Mouse (Mus musculus) erythroblast, embryonic 14.5 days (primary cell): ENCODE results near the gene Rad9a.

Experiments
- GATA1 ChIP-seq: IDR thresholded peaks from 2 replicates; pipeline ENCODE4 v1.6.1; 2012; ENCODE audit warnings: low read length, inconsistent platforms, mixed read lengths
- TAL1 ChIP-seq: IDR thresholded peaks from 3 replicates; pipeline ENCODE4 v1.6.1; 2012; ENCODE audit warnings: low read length, inconsistent platforms, mixed read lengths

DNA sequence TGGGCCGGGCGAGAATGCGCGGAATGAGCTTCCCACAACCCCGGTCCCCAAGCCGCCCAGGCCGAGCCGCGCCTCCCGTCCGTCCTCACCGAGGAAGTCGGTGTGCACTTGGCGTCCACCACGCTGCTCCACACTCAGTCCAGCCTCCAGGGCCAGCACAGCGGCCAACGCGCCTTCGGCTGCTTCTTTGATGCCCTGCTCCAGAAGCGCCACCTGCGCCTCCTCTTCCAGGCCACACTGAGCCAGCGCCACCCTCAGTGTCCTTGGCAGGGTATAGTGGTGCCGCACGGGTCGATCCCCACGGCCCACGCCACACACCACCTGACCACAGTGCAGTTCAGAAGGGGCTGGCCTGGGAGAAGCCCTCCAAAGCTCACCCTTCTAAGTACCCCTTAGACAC lies 31.7 kb downstream of the Rad9a start:
- TF ChIP-seq GATA1 (no peak), TAL1 (no peak)
